Mouse (Mus musculus): ENCODE measurements around the gene Tmem141.

Tmem141 gene

DNA sequence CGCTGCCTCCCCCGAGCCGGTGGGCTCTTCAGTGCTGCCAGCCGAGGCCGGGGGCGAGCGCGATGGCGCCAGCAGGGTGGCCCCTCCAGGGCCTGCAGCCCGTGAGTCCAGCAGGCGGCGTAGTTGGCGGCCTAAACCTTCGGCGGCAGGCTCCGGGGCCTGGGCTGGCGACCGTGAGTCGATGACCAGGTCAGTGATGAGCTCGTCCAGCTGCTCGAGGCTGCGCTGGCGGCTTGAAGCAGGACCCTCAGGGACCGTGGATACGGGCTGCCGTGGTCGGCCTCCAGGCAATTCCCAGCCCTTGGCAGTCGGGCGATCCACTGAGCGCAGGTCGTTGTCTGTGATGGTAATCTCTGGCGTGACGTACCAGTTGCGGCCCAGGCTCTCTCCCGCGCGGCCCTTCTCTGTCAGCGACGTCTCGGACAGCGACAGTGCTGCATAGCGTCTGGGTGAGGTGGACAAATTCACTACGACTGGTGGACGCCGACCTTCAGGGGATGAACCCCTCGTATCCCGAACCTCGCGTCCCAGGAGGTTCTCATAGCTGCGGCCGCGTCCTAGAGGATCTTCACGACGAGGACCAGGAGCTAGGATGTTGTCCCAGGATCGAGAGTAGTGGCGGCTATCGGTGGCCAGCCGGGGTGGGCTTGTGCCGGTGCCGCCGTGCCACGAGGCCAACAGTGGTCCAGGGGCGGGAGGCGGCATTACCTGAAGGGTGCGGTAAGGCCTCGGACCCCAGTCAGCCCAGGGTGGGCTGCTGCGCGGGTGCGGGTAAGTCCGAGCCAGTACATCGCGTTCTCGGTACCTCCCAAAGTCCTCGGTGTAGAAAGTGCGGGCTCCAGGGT is 43.6 kb downstream of the Tmem141 start:
- no peak for DNase-seq (ENCODE audit: low spot score)

DNA sequence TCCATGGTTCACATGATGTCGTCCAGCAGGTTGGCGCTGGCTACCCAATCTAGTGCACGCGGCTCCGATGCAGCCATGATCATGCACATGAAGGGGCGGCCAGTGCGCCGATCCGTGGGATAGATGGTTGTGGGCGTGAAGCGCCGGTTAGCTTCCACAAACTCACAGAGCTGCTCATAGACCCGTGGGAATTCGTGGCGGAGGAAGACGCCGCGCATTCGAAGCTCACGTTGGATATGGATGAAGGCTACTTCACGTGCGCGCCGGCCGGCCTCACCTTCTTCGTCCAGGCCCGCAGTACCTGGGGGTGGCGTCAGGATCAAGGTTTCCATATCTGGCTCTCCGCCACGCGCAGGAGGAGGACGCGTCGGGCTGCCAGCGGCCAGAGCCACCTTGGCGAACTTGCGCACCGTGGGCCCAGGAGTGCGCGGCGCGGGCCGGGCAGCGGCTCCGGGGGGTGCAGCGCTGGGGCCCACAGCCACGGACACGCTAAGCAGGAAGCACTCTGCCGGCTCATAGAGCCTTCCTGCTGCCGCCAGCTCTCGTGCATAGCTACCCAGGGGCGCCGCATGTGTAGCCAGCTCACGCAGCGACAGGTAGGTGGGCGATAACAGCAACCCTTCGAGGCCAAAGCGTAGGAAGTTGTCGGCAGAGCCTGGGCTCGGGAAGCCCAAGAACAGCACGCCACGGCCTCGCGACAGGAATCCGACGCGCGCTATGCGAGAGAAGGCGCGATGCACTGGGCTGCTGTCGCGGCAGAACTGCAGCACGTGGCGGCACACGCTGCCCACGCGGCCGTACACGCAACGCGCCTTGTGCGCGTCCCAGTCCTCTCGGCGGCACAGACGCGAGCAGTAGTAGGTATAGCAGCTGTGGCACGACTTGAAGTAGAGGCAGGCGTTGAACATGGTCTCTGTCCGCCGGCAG is 44.6 kb downstream of the Tmem141 start:
- no peak for DNase-seq (ENCODE audit: low spot score)

DNA sequence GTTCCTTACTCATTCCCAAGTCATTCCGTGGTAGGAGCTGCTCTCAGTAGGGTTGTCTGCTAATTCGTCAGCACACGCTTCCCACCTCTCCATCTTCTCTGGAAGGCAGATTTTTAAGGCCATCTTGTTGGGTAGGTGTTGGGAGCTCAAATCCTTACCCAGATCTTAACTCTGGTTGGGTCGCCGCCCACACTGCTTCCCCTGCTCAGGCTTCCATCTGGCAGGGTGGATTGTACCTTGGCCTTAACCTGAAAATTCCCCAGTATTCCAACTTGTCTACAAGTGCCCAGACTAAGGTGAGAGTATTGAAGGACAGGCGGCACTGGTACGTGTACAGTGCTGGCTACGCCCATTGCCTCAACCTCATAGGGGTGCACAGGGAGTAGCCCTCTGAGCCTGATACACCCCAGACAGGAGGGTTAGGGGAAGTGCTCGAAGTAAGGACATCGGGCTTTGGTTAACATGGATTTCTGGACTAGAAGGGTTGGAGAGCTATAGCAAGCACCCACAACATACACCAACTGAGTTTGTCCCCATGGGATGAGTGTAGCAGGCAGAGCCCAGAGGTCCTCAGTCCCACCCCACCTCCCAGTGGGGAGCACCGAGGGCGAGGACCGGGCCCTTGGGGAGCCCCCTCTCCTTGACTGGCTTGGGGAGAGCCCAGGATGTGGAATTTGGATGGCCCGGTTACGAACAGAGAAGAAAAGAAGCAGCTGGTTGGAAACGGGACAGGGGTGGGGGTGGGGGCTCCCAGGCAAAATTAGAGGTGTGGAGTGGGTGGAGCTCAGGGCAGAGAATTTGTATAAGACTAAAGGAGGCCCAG is 45.6 kb downstream of the Tmem141 start:
- DNase-seq (ENCODE audit: low spot score): no peak

DNA sequence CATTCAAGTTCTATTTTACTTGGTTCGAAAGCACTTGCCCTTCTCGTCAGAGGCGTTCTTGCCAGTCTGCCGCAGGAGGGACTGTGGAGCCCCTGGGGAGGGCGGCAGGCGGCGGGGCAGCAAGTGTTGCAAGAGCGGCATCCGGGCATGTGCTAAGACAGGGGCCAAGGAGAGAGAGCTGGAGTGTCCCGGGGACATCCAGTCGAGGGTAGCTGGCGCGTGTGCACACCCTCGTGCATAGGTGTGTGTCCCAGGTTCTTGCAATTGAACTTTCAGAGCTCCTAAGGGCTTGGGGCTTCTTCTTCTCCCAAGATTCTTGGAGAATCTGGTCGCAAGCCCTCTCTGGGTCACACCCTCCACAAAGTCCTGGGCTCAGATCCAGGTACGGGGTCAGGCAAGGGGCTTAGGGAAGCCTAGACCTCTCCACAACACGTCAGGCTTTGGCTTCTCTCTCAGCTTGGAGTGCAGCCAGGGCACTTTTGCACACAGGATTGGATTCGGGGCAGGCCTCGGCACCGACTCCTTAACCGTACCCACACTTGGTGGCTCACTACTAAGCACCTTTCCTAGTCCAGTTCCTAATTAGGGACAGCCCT is 46.3 kb downstream of the Tmem141 start:
- DNase-seq (ENCODE audit: low spot score): no peak

DNA sequence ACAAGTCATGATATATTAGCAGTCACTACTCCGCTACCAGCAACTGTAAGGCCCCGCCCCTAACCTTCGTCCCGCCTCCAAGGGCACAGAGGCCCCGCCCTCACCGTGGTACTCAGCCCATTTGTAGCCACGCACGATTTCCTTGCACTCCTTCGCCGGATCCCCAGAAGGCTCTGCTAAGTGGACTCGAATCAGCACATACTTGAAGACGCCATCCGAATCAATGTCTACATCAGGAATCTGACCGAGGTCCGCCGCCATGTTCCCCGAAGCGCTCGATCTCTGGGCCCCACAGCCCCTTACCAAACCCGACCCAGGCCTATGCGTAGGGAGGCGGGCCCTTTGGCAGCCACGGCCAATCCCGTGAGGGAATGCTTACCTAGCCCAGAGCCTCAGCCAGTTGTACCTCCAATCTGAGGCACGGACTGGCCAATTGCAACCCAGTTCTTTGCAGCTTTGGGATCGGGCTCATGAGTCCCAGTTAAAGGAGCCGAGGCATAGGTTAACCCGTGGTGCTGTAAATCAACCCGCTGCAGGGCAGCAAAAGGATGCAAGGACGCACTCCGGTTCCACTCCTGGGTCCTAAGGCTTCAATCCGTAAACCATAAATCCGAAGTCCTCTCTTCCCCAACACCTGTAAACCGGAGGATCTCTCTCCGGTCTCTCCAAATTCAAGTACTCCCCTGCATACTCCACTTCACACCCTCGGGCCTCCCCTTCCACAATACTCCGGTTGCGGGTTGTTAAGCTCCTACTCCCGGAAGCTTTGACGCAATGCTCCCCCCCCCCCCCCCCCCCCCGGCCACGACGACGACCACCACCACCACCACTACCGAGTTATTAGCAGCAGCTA is 47.0 kb downstream of the Tmem141 start, which contains the start of the genes Mamdc4 and Phpt1:
Gene Mamdc4, minus strand, starts transcription at position 267 of the 853 bp plus-strand sequence.
Gene Phpt1, minus strand, starts transcription at position 646 of the 853 bp plus-strand sequence.
- DNase-seq (ENCODE audit: low spot score): peak; percentile 93

DNA sequence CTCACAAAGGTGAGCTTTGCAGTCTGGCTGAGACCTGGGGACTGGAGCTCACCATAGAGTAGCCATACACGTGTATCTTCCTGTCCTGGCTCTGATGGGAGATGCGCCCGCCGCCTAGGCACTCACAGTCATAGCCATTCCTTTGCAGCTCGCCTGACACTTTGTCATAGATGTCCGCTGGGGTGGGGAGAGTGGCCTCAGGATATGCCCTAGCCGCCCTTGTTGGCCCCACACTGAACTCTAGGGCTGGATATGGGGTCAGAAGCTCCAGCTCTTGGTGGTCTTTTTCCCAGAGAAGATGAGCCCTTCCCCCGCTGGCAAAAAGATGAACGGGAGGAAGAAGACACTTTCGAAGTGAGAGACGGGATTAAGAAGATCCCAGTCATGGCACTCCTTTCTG is 47.7 kb downstream of the Tmem141 start:
- DNase-seq (ENCODE audit: low spot score): no peak

DNA sequence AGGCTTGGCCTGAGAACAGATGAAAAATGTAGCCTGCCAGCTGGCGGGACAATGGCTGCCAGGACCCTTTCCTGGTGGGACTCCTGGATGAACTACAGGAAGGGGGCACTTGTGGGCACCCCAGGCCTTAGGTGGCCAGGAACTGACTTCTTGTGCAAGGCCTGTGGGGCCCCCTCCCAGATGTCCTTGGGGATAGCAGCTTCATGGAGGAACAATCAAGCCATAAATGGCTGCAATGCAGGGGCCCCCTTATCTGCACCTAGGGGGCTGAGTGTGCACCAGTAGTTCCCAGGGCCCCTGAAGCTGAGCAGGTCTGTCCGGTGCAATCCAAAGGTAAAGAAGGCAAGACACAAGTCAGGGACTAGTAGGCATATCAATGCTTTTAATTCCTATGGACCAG is 48.7 kb downstream of the Tmem141 start:
- no peak for DNase-seq (ENCODE audit: low spot score)

DNA sequence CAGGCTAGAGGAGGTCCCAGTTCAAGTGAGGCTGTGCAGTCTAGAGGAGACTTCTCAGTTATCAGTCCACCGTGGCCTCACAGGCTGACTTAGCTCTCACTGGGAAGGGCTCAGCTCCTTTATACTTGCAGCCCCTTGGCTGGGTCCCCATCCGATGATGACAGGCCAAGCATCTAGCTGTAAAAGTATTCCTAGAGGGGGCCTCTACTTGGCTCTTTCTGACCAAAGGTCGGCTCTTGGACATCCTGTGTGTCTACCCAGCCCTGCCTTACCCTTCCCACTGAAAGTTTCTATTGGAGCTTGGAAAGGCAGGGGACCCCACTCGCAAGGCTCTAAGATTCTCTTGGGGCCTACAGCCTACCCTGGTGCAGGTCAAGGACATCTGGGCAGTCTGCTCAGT is 50.6 kb downstream of the Tmem141 start:
- DNase-seq (ENCODE audit: low spot score): no peak
